Mouse (Mus musculus) cortical plate, adult 2 months (tissue): ENCODE measurements around the gene G3bp1.

Source experiments
- CTCF ChIP-seq: fragments of 200-500 bp; IDR thresholded peaks from 2 replicates; pipeline ENCODE4 v1.5.1; 2011; ENCODE audit warnings: mild to moderate bottlenecking, control low read depth, low read length; ENCODE audit not compliant: insufficient read depth; ENCODE audit errors: extremely low read depth
- POLR2A ChIP-seq: fragments of 200-500 bp; IDR thresholded peaks from 2 replicates; pipeline ENCODE4 v1.6.1; 2011; ENCODE audit warnings: mild to moderate bottlenecking, low read length, control low read depth; ENCODE audit not compliant: insufficient read depth; ENCODE audit errors: extremely low read depth

DNA sequence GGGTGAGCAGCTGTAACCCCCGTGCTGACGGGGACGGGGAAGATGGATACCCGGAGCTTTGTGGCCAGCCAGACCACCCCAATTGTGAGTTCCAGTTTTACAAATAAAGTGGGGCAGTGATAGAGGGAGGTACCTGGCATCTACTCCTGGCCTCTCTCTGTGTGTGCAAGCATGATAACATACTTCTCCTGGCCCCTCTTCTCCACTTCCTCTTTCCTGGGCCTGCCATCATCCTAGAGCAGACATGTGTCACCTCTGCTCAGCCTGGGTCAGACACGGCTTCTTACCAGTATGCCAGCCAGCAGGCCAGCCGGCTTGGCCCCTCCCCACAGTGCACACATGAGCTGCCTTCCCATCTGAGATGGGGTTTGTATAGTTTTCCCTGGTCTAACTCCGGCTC is 61.3 kb downstream of the G3bp1 start:
- TF ChIP-seq CTCF (no peak), POLR2A (no peak)
